Mouse (Mus musculus) forebrain, embryonic 11.5 days (tissue): ENCODE data around the gene Gm20896. TPM values are rescaled to one million over a fixed set of nuclear protein-coding genes. Genes with fewer than 3 reads are reported as not detected.
"Not testable (repeated sequence)": the region's sequence is repeated elsewhere in the genome, so short reads cannot be mapped to it uniquely, and the experiment has no call there.

Source experiments
- ATAC-seq: fragments of 200-750 bp; cut with Nextera tagmentation; replicated peaks from 2 replicates; pipeline ENCODE4 v1.8.0; 2017; ENCODE audit warnings: moderate TSS enrichment; ENCODE audit not compliant: low FRiP score
- DNase-seq: peaks from one replicate; pipeline ENCODE4 v3.0.0-alpha.2; 2017; ENCODE audit warnings: low spot score
- H3K27ac ChIP-seq: fragments of 300-500 bp; sonication (generic); 2 replicates; pipeline ENCODE4 v1.5.1; 2014; ENCODE audit warnings: low read depth, low read length
- H3K27me3 ChIP-seq: fragments of 300-500 bp; sonication (generic); 2 replicates; pipeline ENCODE4 v1.6.1; 2014; ENCODE audit warnings: mild to moderate bottlenecking, low read length, mixed read lengths; ENCODE audit not compliant: control insufficient read depth, insufficient read depth
- H3K36me3 ChIP-seq: fragments of 300-500 bp; sonication (generic); 2 replicates; pipeline ENCODE4 v1.6.1; 2014; ENCODE audit warnings: mild to moderate bottlenecking, low read length, moderate library complexity, mixed read lengths; ENCODE audit not compliant: control insufficient read depth, insufficient read depth
- H3K4me1 ChIP-seq: fragments of 300-500 bp; sonication (generic); replicated peaks from 2 replicates; pipeline ENCODE4 v1.6.1; 2014; ENCODE audit warnings: low read length, mixed read lengths; ENCODE audit not compliant: control insufficient read depth, insufficient read depth
- H3K4me2 ChIP-seq: fragments of 300-500 bp; sonication (generic); 2 replicates; pipeline ENCODE4 v1.6.1; 2014; ENCODE audit warnings: low read depth, mild to moderate bottlenecking, low read length, moderate library complexity, mixed read lengths; ENCODE audit not compliant: severe bottlenecking
- H3K4me3 ChIP-seq: fragments of 300-500 bp; sonication (generic); 2 replicates; pipeline ENCODE4 v1.5.1; 2014; ENCODE audit warnings: low read depth, low read length
- H3K9ac ChIP-seq: fragments of 300-500 bp; sonication (generic); 2 replicates; pipeline ENCODE4 v1.6.1; 2014; ENCODE audit warnings: low read length
- H3K9me3 ChIP-seq: fragments of 300-500 bp; sonication (generic); 2 replicates; pipeline ENCODE4 v1.6.1; 2016; ENCODE audit warnings: low read length, mixed read lengths; ENCODE audit not compliant: control insufficient read depth
- WGBS: fragments of 180-500 bp; shearing (Covaris S2); extraction: QIAGEN DNeasy Blood & Tissue Kit; methylation state at CpG from one replicate; pipeline ENCODE4 v1.1.7; 2014; 5-methylcytosine and 5-hydroxymethylcytosine counted together
- polyA plus RNA-seq: library from polyadenylated mRNA; unstranded; fragments of >200 nt; fragmentation: Nextera tagmentation; extraction: Ambion mirVana; gene quantifications from 2 replicates; pipeline ENCODE4 v1.2.1, GENCODE M21; 2014

Gm20896 gene
- polyA plus RNA-seq = not detected in 2 replicates

GRCm38 (mm10) chrY:35921426-35921825 lies at the start of gene Gm20896:
TSS of gene Gm20896 (minus strand) at chrY:35921526.
- DNase-seq, H3K9me3 ChIP-seq: not testable (repeated sequence)
- no CpG with 5 or more reads among the region's 6 CpGs for WGBS

More at GRCm38 (mm10) chrY:35921426-35921825, at the start of gene Gm20896:
- H3K4me1 ChIP-seq, H3K27me3 ChIP-seq, H3K27ac ChIP-seq, H3K4me3 ChIP-seq, ATAC-seq, H3K9ac ChIP-seq, H3K4me2 ChIP-seq, H3K36me3 ChIP-seq: not testable (repeated sequence)
